Mouse (Mus musculus) forebrain, embryonic 10.5 days (tissue): ENCODE data around the gene Myom3. TPM values are rescaled to one million over a fixed set of nuclear protein-coding genes. Genes with fewer than 3 reads are reported as not detected.
"Not testable (repeated sequence)": the region's sequence is repeated elsewhere in the genome, so short reads cannot be mapped to it uniquely, and the experiment has no call there.

Experiments
- DNase-seq: peaks from one replicate; pipeline ENCODE4 v3.0.0-alpha.2; 2017; ENCODE audit warnings: low spot score; ENCODE audit errors: extremely low spot score
- H3K27ac ChIP-seq: fragments of 300-500 bp; sonication (generic); 2 replicates; pipeline ENCODE4 v1.5.1; 2016; ENCODE audit warnings: mild to moderate bottlenecking
- H3K27me3 ChIP-seq: fragments of 300-500 bp; sonication (generic); 2 replicates; pipeline ENCODE4 v1.6.1; 2016; ENCODE audit warnings: mild to moderate bottlenecking; ENCODE audit not compliant: poor library complexity, severe bottlenecking
- H3K36me3 ChIP-seq: fragments of 300-500 bp; sonication (generic); replicated peaks from 2 replicates; pipeline ENCODE4 v1.6.1; 2016; ENCODE audit warnings: mild to moderate bottlenecking, moderate library complexity
- H3K4me1 ChIP-seq: fragments of 300-500 bp; sonication (generic); 2 replicates; pipeline ENCODE4 v1.6.1; 2016
- H3K4me3 ChIP-seq: fragments of 300-500 bp; sonication (generic); 2 replicates; pipeline ENCODE4 v1.5.1; 2016; ENCODE audit warnings: mild to moderate bottlenecking, moderate library complexity
- H3K9me3 ChIP-seq: fragments of 300-500 bp; sonication (generic); 2 replicates; pipeline ENCODE4 v1.6.1; 2016; ENCODE audit warnings: mild to moderate bottlenecking, moderate library complexity
- whole genome bisulfite sequencing: fragments of 180-500 bp; shearing (Covaris S2); methylation state at CpG from one replicate; pipeline ENCODE4 v1.1.7; 2016; 5-methylcytosine and 5-hydroxymethylcytosine counted together
- polyA plus RNA-seq: library from polyadenylated mRNA; unstranded; fragments of >200 nt; fragmentation: Nextera tagmentation; extraction: Ambion mirVana; gene quantifications from 2 replicates; pipeline ENCODE4 v1.2.1, GENCODE M21; 2016

Myom3 gene
- 0.09 TPM in 1 of 2 replicates, not detected in the other for polyA plus RNA-seq

GRCm38 (mm10) chr4:135759356-135759976, at the start of gene Myom3:
Gene Myom3 (plus strand): TSS chr4:135759715.
- WGBS, result 68% methylated on average over 10 of the region's 10 CpGs
- Histone ChIP-seq H3K4me1 (peaks cover 29% of the 10 kb centered on the region), H3K36me3 (no peaks in the 10 kb centered on the region), H3K27ac (no peak within 1 kb of the TSS), H3K9me3 (peaks cover 6% of the 10 kb centered on the region; the same call in 1 of the 2 replicates), H3K27me3 (peaks cover 13% of the 10 kb centered on the region; the same call in 1 of the 2 replicates), H3K4me3 (no peak within 1 kb of the TSS)
- DNase-seq, result no peak

- Histone ChIP-seq H3K27ac (no peak overlapping the region), H3K4me1 (peaks cover 11% of the 10 kb centered on the region), H3K4me3 (no peak overlapping the region), H3K9me3 (no peaks in the 10 kb centered on the region), H3K27me3 (no peaks in the 10 kb centered on the region), H3K36me3 (no peaks in the 10 kb centered on the region)
- 87% methylated on average over 3 of the region's 3 CpGs for WGBS
- no peak for DNase-seq
Observed at GRCm38 (mm10) chr4:135710392-135710791, 49.1 kb upstream of the Myom3 start.

- WGBS, result 93% methylated on average over 8 of the region's 8 CpGs
- Histone ChIP-seq H3K27ac (no peak overlapping the region), H3K4me1 (peaks cover 5% of the 10 kb centered on the region; the same call in 1 of the 2 replicates), H3K9me3 (0 out of 2 replicates have a peak, but pooled peaks cover under 1% of the 10 kb centered on the region), H3K4me3 (no peak overlapping the region), H3K36me3 (no peaks in the 10 kb centered on the region), H3K27me3 (no peaks in the 10 kb centered on the region)
- no peak for DNase-seq
Observed at GRCm38 (mm10) chr4:135714776-135715175, 44.7 kb upstream of the Myom3 start.

GRCm38 (mm10) chr4:135716438-135716837, 43.1 kb upstream of the Myom3 start:
- H3K4me1 ChIP-seq, H3K36me3 ChIP-seq, H3K27me3 ChIP-seq, DNase-seq, H3K9me3 ChIP-seq, H3K4me3 ChIP-seq, H3K27ac ChIP-seq: not testable (repeated sequence)
- 93% methylated on average over 11 of the region's 11 CpGs for WGBS

- Histone ChIP-seq H3K27ac (no peak overlapping the region), H3K27me3 (no peaks in the 10 kb centered on the region; the same call in 1 of the 2 replicates), H3K36me3 (no peaks in the 10 kb centered on the region), H3K4me1 (peaks cover 9% of the 10 kb centered on the region), H3K9me3 (peaks cover 12% of the 10 kb centered on the region; the same call in 1 of the 2 replicates), H3K4me3 (no peak overlapping the region)
- DNase-seq, result no peak
- WGBS, result 82% methylated on average over 17 of the region's 17 CpGs
Observed at GRCm38 (mm10) chr4:135722540-135723290, 36.8 kb upstream of the Myom3 start.

GRCm38 (mm10) chr4:135726416-135726815, 33.1 kb upstream of the Myom3 start:
- peaks cover 6% of the 10 kb centered on the region; the same call in 1 of the 2 replicates for H3K9me3 ChIP-seq
- no peak overlapping the region for H3K27ac ChIP-seq
- no peak overlapping the region for H3K4me3 ChIP-seq
- peaks cover 13% of the 10 kb centered on the region for H3K4me1 ChIP-seq
- no peaks in the 10 kb centered on the region; the same call in 1 of the 2 replicates for H3K27me3 ChIP-seq
- H3K36me3 ChIP-seq, result no peaks in the 10 kb centered on the region
- WGBS, result 79% methylated on average over 11 of the region's 11 CpGs
- no peak for DNase-seq

GRCm38 (mm10) chr4:135727817-135728216, 31.7 kb upstream of the Myom3 start, which contains the start of gene Il22ra1:
Gene Il22ra1 (plus strand): TSS chr4:135728172.
- Histone ChIP-seq H3K4me1 (0 out of 2 replicates have a peak, but pooled peaks cover 4% of the 10 kb centered on the region), H3K27ac (no peak within 1 kb of the TSS), H3K4me3 (no peak within 1 kb of the TSS), H3K27me3 (no peaks in the 10 kb centered on the region; the same call in 1 of the 2 replicates), H3K9me3 (peaks cover 3% of the 10 kb centered on the region; the same call in 1 of the 2 replicates), H3K36me3 (no peaks in the 10 kb centered on the region)
- DNase-seq, result no peak
- 60% methylated on average over 14 of the region's 14 CpGs for WGBS

- Histone ChIP-seq H3K9me3 (peaks cover 8% of the 10 kb centered on the region; the same call in 1 of the 2 replicates), H3K27me3 (no peaks in the 10 kb centered on the region; the same call in 1 of the 2 replicates), H3K4me3 (no peak overlapping the region), H3K36me3 (no peaks in the 10 kb centered on the region), H3K27ac (no peak overlapping the region), H3K4me1 (0 out of 2 replicates have a peak, but pooled peaks cover 4% of the 10 kb centered on the region)
- DNase-seq, result no peak
- WGBS, result 84% methylated on average over 9 of the region's 9 CpGs
Observed at GRCm38 (mm10) chr4:135730204-135730603, 29.3 kb upstream of the Myom3 start.

- Histone ChIP-seq H3K9me3 (peaks cover 8% of the 10 kb centered on the region; the same call in 1 of the 2 replicates), H3K36me3 (no peaks in the 10 kb centered on the region), H3K27ac (no peak overlapping the region), H3K4me3 (no peak overlapping the region), H3K4me1 (0 out of 2 replicates have a peak, but pooled peaks cover 4% of the 10 kb centered on the region), H3K27me3 (no peaks in the 10 kb centered on the region; the same call in 1 of the 2 replicates)
- 88% methylated on average over 8 of the region's 8 CpGs for WGBS
- no peak for DNase-seq
Observed at GRCm38 (mm10) chr4:135730951-135731350, 28.6 kb upstream of the Myom3 start.

GRCm38 (mm10) chr4:135733901-135734300, 25.6 kb upstream of the Myom3 start:
- H3K36me3 ChIP-seq, result no peaks in the 10 kb centered on the region
- no peaks in the 10 kb centered on the region for H3K27me3 ChIP-seq
- H3K27ac ChIP-seq, result no peak overlapping the region
- DNase-seq, result no peak
- 96% methylated on average over 14 of the region's 14 CpGs for WGBS
- peaks cover 8% of the 10 kb centered on the region; the same call in 1 of the 2 replicates for H3K9me3 ChIP-seq
- H3K4me1 ChIP-seq, result peaks cover 9% of the 10 kb centered on the region
- no peak overlapping the region for H3K4me3 ChIP-seq

- Histone ChIP-seq H3K9me3 (peaks cover 8% of the 10 kb centered on the region; the same call in 1 of the 2 replicates), H3K4me3 (no peak overlapping the region), H3K27ac (no peak overlapping the region), H3K36me3 (no peaks in the 10 kb centered on the region), H3K4me1 (peaks cover 9% of the 10 kb centered on the region), H3K27me3 (no peaks in the 10 kb centered on the region)
- 86% methylated on average over 3 of the region's 3 CpGs for WGBS
- no peak for DNase-seq
Observed at GRCm38 (mm10) chr4:135736903-135737302, 22.6 kb upstream of the Myom3 start.

GRCm38 (mm10) chr4:135738237-135738636, 21.3 kb upstream of the Myom3 start:
- H3K36me3 ChIP-seq, result no peaks in the 10 kb centered on the region
- H3K9me3 ChIP-seq, result peaks cover 8% of the 10 kb centered on the region; the same call in 1 of the 2 replicates
- H3K27me3 ChIP-seq, result no peaks in the 10 kb centered on the region
- no peak for DNase-seq
- H3K4me1 ChIP-seq, result peaks cover 9% of the 10 kb centered on the region
- H3K4me3 ChIP-seq, result no peak overlapping the region
- 69% methylated on average over 5 of the region's 5 CpGs for WGBS
- H3K27ac ChIP-seq, result no peak overlapping the region
